Mouse (Mus musculus): ENCODE measurements around the gene S100a3.
A peak's percentile ranks its signal among the peaks of the same experiment; 100 is the strongest.

- no peak for TF ChIP-seq EP300 (IDR thresholded peaks at IDR 0.05; ENCODE audit: low read depth)
- peak; percentile 89 for TF ChIP-seq CTCF (IDR thresholded peaks at IDR 0.05; ENCODE audit: low read depth)
These were observed 55.0 kb downstream of the S100a3 start for GRCm38 (mm10) chr3:90615415-90615814.

All from heart, postnatal 0 days (tissue).